9 mouse cellular contexts compared by ENCODE assay signal in the genomic region with DNA sequence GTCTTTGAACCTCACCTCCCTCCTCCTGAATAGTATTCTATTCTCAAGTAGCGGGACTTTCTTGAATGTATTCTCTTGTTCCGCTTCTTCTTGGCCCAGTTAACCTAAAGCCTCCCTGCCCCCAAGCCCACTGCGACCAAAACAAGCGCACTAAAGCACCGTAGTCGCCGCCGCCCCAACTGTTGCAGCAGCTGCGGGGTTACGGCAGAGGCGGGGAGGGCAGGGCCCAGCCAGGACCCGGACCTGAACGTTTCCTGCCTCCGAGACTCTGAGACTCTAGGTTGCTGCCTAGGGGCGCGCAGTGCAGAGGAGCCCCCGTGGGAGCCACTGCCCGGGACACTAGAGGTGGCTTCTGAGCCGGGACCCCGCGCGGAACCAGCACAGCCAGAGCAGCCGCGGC. TPM values are rescaled to one million over a fixed set of nuclear protein-coding genes. Genes with fewer than 3 reads are reported as not detected.
A peak's percentile ranks its signal among the peaks of the same experiment; 100 is the strongest.
DNase-seq lines count a peak whose midpoint lies in the region; ATAC-seq and TF ChIP-seq lines count a peak whose summit lies in the region.
"Had no signal": no experiment of that assay in that cellular context is flagged by ENCODE, and none has a peak within 500 bp of the region (broad histone marks: within the 10 kb centered on the region; RNA-seq: fewer than 3 reads in every experiment).

No protein-coding gene starts in this region.

- no peak overlapping the region for H3K9ac ChIP-seq in limb, embryonic 13.5 days
- H3K9ac ChIP-seq in neural tube, embryonic 14.5 days (replicated peaks; ENCODE audit: low read depth, low read length) = peak overlapping the region; percentile 56

- peak; percentile 1 for DNase-seq in kidney, adult 2 months
- no peak for DNase-seq in kidney, adult 18-20 months
- peak; percentile 36 for DNase-seq in ZHBTc4 (ENCODE audit: low read depth, low spot score)
- DNase-seq in ovary, postnatal 36 days (ENCODE audit: low spot score) = no peak

- TF ChIP-seq POLR2A in kidney, adult 2 months (IDR thresholded peaks at IDR 0.05; ENCODE audit: low read depth, low read length) = no peak
- TF ChIP-seq POLR2A in embryonic fibroblast, embryonic 13.5 days (IDR thresholded peaks at IDR 0.05; ENCODE audit: low read depth, low read length) = no peak

- H3K4me1 ChIP-seq in kidney, adult 2 months (ENCODE audit: control insufficient read depth, insufficient read depth, low read length) = no peaks in the 10 kb centered on the region
- no peaks in the 10 kb centered on the region for H3K4me1 ChIP-seq in embryonic fibroblast, embryonic 13.5 days (ENCODE audit: control insufficient read depth, insufficient read depth, low read length)
- 0 out of 2 replicates have a peak, but pooled peaks cover 3% of the 10 kb centered on the region for H3K4me1 ChIP-seq in limb, embryonic 13.5 days
- no peaks in the 10 kb centered on the region for H3K4me1 ChIP-seq in neural tube, embryonic 14.5 days (ENCODE audit: control insufficient read depth, insufficient read depth, low read length)

- H3K27ac ChIP-seq in kidney, adult 2 months (ENCODE audit: insufficient read depth, low read depth, low read length) = no peak overlapping the region
- no peak overlapping the region for H3K27ac ChIP-seq in embryonic fibroblast, embryonic 13.5 days (ENCODE audit: insufficient read depth, low read length)
- no peak overlapping the region for H3K27ac ChIP-seq in limb, embryonic 13.5 days
- peak overlapping the region; percentile 39; the same call in 1 of the 2 replicates for H3K27ac ChIP-seq in neural tube, embryonic 14.5 days (ENCODE audit: low read depth, low read length)

- H3K36me3 ChIP-seq in kidney, adult 2 months (ENCODE audit: control insufficient read depth, insufficient read depth, low read length) = no peaks in the 10 kb centered on the region
- H3K36me3 ChIP-seq in limb, embryonic 13.5 days = no peaks in the 10 kb centered on the region
- no peaks in the 10 kb centered on the region for H3K36me3 ChIP-seq in neural tube, embryonic 14.5 days (ENCODE audit: control insufficient read depth, insufficient read depth, low read length)

- no peaks in the 10 kb centered on the region for H3K9me3 ChIP-seq in limb, embryonic 13.5 days
- H3K9me3 ChIP-seq in neural tube, embryonic 14.5 days (ENCODE audit: control insufficient read depth, low read length) = no peaks in the 10 kb centered on the region

- no peak for ATAC-seq in limb, embryonic 13.5 days (ENCODE audit: low FRiP score, low read depth)
- peak; percentile 13; the same call in 1 of the 2 replicates for ATAC-seq in neural tube, embryonic 14.5 days (ENCODE audit: low read depth)
- no peak for ATAC-seq in CD4-positive, CD25-positive, alpha-beta regulatory T cell, adult 4 months

- H3K27me3 ChIP-seq in kidney, adult 2 months (replicated peaks; ENCODE audit: control insufficient read depth, insufficient read depth, low read length) = no peaks in the 10 kb centered on the region; the same call in 1 of the 2 replicates
- H3K27me3 ChIP-seq in limb, embryonic 13.5 days = peaks cover 55% of the 10 kb centered on the region
- no peaks in the 10 kb centered on the region for H3K27me3 ChIP-seq in neural tube, embryonic 14.5 days (ENCODE audit: control insufficient read depth, insufficient read depth, low read length)

- peak overlapping the region; percentile 52 for H3K4me3 ChIP-seq in kidney, adult 2 months (ENCODE audit: insufficient read depth, low read depth, low read length)
- peak overlapping the region; percentile 51 for H3K4me3 ChIP-seq in embryonic fibroblast, embryonic 13.5 days (ENCODE audit: insufficient read depth, low read length)
- peak overlapping the region; percentile 48 for H3K4me3 ChIP-seq in limb, embryonic 13.5 days
- H3K4me3 ChIP-seq in neural tube, embryonic 14.5 days (ENCODE audit: low read depth, low read length) = peak overlapping the region; percentile 46

- no peak for TF ChIP-seq CTCF in kidney, adult 2 months (conservative IDR thresholded peaks at IDR 0.05; ENCODE audit: insufficient read depth, insufficient read length, low read depth, low read length)
- no peak for TF ChIP-seq CTCF in embryonic fibroblast, embryonic 13.5 days (IDR thresholded peaks at IDR 0.05; ENCODE audit: borderline replicate concordance, insufficient read depth, low read length)

- peak overlapping the region; percentile 78 for H3K4me2 ChIP-seq in limb, embryonic 13.5 days (replicated peaks)
- H3K4me2 ChIP-seq in neural tube, embryonic 14.5 days (ENCODE audit: low read depth, low read length) = peak overlapping the region; percentile 65

- WGBS in kidney, adult 2 months = 2% methylated on average over 24 of the region's 24 CpGs
- WGBS in limb, embryonic 13.5 days = 22% methylated on average over 24 of the region's 24 CpGs
- 8% methylated on average over 22 of the region's 24 CpGs for WGBS in neural tube, embryonic 14.5 days

RNA-seq across cellular contexts. Expression of a gene that starts 1.1 kb away (rescaled TPM):
- 0.22 and 0.46 TPM in 2 replicates for polyA plus RNA-seq in kidney, adult 2 months (2012; rRNA removed)
- polyA plus RNA-seq in embryonic fibroblast, embryonic 13.5 days (2011; ENCODE audit: insufficient read length, low read depth, missing spikeins) = 2.2 and 4.8 TPM in 2 replicates
- polyA plus RNA-seq in limb, embryonic 13.5 days (2015; fragmentation: Nextera tagmentation; extraction: Ambion mirVana) = 1.9 and 2.1 TPM in 2 replicates
- polyA plus RNA-seq in neural tube, embryonic 14.5 days (2014; fragmentation: Nextera tagmentation; extraction: Ambion mirVana) = 11.0 and 15.5 TPM in 2 replicates
- polyA plus RNA-seq in CD4-positive, CD25-positive, alpha-beta regulatory T cell, adult 4 months (2017; shearing (Covaris generic)) = not detected
- polyA plus RNA-seq: Patski had no signal

RNA-seq across cellular contexts. Expression of a gene that starts 2.0 kb away (rescaled TPM):
- polyA plus RNA-seq in kidney, adult 2 months (2012; rRNA removed) = not detected in 2 replicates
- not detected in 2 replicates for polyA plus RNA-seq in embryonic fibroblast, embryonic 13.5 days (2011; ENCODE audit: insufficient read length, low read depth, missing spikeins)
- not detected in 2 replicates for polyA plus RNA-seq in limb, embryonic 13.5 days (2015; fragmentation: Nextera tagmentation; extraction: Ambion mirVana)
- 0.44 and 0.67 TPM in 2 replicates for polyA plus RNA-seq in neural tube, embryonic 14.5 days (2014; fragmentation: Nextera tagmentation; extraction: Ambion mirVana)
- polyA plus RNA-seq in CD4-positive, CD25-positive, alpha-beta regulatory T cell, adult 4 months (2017; shearing (Covaris generic)) = not detected
- polyA plus RNA-seq: Patski had no signal

Comparison
In these comparisons a context has a peak if more than half of its experiments do, and no peak if none do; other contexts are left out.
1. DNase-seq: peak in kidney, adult 2 months (single experiment) and ZHBTc4 (single experiment); none in kidney, adult 18-20 months (single experiment) and ovary, postnatal 36 days (single experiment).
2. Peak in every context shown above with its lines, with median percentiles within 50 percentile points of each other: H3K4me3 ChIP-seq.